Mouse (Mus musculus) inflammation-experienced regulatory T-cells, adult 6 months (primary cell): ENCODE data around the gene Wdr20. TPM values are rescaled to one million over a fixed set of nuclear protein-coding genes. Genes with fewer than 3 reads are reported as not detected.

Source experiments
- ATAC-seq: one replicate; pipeline ENCODE4 v1.8.0; 2017
- polyA plus RNA-seq, 3 experiments: library from polyadenylated mRNA; unstranded; fragments of 100-300 nt; shearing (Covaris generic); gene quantifications; one replicate each; pipeline ENCODE4 v1.2.1; 2017

Gene Wdr20
- polyA plus RNA-seq, 3 experiments from 2014 or later = 24.8 to 34.0 (median 33.4) TPM

GRCm38 (mm10) chr12:110830293-110831024 lies 92.7 kb downstream of the Wdr20 start:
- no peak for ATAC-seq

GRCm38 (mm10) chr12:110835182-110835581 lies 97.4 kb downstream of the Wdr20 start:
- ATAC-seq = no peak

GRCm38 (mm10) chr12:110836729-110837128 lies 99.0 kb downstream of the Wdr20 start:
- ATAC-seq = no peak

- no peak for ATAC-seq
These were observed 99.6 kb downstream of the Wdr20 start for GRCm38 (mm10) chr12:110837192-110837841.

GRCm38 (mm10) chr12:110837850-110838249 lies 100.1 kb downstream of the Wdr20 start:
- ATAC-seq = no peak

GRCm38 (mm10) chr12:110840348-110841198 lies 102.8 kb downstream of the Wdr20 start, which contains the start of gene Mok:
Gene Mok (minus strand): TSS chr12:110840939.
- ATAC-seq = peak; percentile 56

GRCm38 (mm10) chr12:110841731-110842493 lies 104.2 kb downstream of the Wdr20 start:
- no peak for ATAC-seq

- peak; percentile 62 for ATAC-seq
These were observed 105.7 kb downstream of the Wdr20 start for GRCm38 (mm10) chr12:110843194-110844048.

GRCm38 (mm10) chr12:110844227-110845130 lies 106.7 kb downstream of the Wdr20 start:
- no peak for ATAC-seq

- no peak for ATAC-seq
These were observed 107.6 kb downstream of the Wdr20 start for GRCm38 (mm10) chr12:110845131-110845880.

GRCm38 (mm10) chr12:110846191-110846765 lies 108.5 kb downstream of the Wdr20 start:
- ATAC-seq = no peak

GRCm38 (mm10) chr12:110850010-110850928 lies 112.5 kb downstream of the Wdr20 start, which contains the start of gene Zfp839:
Gene Zfp839 (plus strand): TSS chr12:110850253.
- peak; percentile 63 for ATAC-seq

- peak; percentile 15 for ATAC-seq
These were observed 113.1 kb downstream of the Wdr20 start for GRCm38 (mm10) chr12:110850929-110851256.

- no peak for ATAC-seq
These were observed 113.7 kb downstream of the Wdr20 start for GRCm38 (mm10) chr12:110851414-110851813.

GRCm38 (mm10) chr12:110851923-110852322 lies 114.2 kb downstream of the Wdr20 start:
- ATAC-seq = no peak
